Mouse (Mus musculus): ENCODE data around the gene Med27. TPM values are rescaled to one million over a fixed set of nuclear protein-coding genes. Genes with fewer than 3 reads are reported as not detected.

The Med27 gene
- total RNA-seq, 2 experiments from 2014 or later, result 26.5 to 28.2 TPM

DNA sequence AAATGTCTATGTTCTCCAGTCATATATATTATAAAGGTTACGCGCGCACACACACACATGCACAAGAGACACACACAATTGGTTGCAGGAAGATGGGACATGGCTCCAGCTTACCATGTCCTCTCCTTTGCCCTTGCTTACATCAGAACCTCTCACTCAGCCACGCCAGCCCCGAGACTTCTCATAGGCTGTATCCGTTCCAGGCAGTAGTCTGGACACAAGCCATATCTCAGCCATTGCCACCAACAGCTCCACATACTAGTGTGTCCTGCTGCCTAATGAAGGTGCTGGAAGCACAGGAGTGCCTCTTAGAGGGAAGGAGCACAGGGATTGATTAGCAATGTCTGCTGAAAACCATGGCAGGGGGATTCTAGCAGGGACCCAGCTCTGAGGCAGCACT lies 211.9 kb downstream of the Med27 start:
- no peak for DNase-seq (ENCODE audit: low spot score in 2 of 2)

DNA sequence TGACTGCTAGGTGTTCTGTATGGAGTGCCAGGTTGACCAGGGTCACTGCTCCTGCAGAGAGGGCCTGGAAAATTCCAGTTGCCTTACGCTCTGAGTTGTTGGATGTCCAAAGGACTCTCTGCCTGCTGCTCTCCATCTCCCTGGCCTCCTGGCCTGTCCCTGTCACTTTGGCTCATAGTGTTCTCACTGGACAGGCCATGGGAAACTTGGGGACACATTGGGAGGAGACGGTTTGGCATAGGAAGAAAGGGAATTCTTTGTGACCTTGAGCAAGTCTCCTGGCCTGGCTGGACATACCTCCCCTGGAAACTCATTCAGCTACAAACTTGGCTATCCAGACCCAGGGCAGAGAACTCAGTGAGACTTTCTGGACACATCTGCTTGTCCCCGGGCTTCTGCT lies 213.3 kb downstream of the Med27 start:
- DNase-seq (ENCODE audit: low spot score in 2 of 2), result peak in 1 of 2 experiments; percentile 10

DNA sequence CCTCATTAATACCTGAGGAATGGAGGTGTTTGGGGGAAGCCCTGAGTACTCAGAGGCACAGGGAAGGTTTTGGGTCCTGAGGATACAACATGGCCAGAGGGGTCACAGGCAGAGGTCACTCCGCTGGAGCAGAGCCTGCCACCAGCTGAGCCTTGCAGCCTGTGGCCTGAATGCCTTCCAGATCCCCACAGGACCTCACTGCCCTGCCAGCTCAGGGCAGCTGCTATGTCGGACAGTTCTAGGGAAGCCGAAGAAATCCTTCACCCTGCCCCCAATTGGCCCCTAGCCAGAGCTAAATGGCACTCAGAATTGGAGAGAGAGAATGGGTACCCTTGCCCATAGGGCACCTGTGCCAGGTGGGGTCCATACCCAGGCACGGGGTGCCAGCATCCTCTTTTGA lies 214.8 kb downstream of the Med27 start:
- DNase-seq (ENCODE audit: low spot score in 2 of 2), result no peak

DNA sequence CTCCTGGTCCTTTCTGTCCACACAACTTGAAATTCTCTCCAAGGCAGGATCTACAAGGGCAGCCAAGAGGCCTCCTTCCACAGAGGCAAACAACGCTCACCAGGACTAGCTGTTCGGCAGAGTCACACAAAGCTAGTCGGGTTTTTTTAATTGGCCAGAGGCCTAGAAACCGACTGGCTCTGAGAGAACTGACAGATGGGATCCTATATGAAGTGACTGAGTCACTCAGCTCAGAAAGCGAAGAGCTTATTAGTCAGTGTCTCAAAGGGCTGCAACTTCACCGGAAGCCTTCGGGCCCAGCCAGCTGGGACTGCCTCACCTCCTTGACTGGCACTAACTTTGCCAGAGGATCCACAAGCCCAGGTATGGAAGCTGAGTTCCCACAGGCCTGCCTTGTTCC lies 217.4 kb downstream of the Med27 start:
- DNase-seq (ENCODE audit: low spot score in 2 of 2), result no peak

DNA sequence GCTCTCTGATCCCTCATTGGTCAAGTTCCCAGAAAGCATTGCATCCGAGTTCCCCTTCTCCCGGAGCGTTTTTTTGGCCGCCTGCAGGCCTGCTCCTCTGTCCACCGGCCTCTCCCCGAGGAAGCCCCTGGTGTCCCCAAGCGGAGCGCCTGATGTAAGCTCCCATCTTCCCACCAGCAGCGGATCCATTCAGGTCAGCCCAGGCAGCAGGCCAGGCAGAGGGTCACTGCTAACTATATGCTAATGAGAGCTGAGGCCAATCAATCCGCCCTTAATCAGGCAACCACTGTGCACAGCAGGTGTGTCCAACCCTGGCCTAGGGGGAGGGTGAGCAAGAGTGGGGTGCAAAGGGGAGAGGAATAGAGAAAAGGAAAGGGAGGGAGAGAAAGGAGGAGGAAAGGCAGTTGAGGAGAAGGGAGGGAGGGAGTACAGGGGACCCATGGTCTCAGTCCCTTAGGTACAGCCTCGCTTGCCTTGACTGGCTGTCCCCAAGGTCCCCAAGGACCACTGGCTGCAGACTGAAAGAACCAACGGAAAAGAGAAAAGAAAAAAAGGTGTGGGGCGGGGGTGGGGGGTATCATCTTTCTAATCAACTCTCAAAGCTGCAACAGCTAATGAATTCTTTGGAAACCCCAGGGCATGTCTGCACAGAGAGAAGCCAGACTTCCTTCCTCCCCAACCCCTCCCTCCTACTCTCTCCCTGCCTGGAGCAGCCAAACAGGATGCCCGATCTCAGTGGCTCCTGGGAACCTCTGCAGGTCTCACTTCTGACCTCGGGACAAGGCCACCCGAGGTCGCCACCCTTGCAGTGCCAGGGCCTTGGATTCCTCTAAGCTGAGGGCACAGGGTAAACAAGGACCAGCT lies 219.2 kb downstream of the Med27 start:
- no peak for DNase-seq (ENCODE audit: low spot score in 2 of 2)

DNA sequence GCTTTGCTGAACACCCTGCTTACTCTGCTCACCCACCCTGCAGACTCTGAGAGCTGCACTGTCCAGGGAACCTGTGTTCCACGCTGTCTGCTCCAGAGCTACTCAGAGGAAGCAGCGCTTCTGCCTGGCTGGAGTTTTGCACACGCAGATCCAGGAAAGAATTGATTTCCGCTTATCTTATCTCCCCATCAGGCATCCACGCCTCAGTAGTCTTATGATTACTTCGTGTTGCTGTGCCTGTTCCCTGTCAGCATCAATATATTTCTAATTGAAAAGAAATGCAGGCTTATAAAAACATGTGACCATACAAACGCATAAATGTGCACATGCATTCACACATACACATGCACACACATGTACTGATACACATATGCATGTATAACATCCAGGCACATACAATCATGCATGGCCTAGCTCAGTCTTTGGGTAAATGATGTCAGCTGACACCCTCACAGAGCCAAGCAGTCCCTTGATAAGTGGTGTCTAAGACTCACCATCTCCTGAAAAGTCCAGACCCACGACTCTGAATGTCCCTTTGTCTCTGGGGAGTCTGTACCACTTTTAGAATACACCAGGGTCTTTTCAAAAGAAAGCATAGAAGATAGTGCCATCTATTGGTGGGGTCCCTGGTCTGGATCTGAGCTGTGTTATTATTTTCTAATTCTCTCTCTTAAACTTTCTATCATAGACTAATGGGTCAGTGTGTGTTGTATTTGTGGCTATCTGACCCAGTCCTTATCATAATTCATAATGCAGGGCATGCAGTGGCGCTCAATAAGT lies 225.5 kb downstream of the Med27 start:
- no peak for DNase-seq (ENCODE audit: low spot score in 2 of 2)

DNA sequence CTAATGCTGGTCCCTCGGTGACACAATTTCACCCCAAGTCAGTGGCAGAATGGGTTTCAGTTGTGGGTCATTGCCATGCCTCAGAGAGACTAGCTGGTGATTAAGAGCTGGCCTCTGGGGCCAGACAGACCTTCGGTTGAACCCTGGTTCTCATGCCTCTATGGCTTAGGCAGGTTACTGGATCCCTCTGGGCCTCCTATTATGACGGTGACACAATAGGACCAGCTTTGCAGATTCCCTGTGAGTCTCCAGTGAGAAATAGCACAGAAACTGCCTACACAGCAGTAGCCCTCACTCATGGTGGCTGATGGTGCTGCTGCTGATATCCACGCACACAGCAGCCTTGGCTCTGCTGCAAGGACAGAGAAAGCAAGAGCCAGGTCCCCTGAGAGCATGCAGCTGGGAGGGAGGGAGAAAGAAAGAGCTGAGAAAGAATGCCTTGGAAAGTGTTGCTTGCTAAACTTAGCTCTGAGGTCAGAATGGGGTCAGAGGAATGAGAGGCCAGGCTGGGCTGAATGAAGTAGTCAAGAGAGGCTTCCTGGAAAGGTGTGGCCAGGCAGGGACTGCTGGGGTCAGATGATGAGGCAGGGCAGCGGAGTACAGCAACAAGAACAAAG lies 226.3 kb downstream of the Med27 start:
- no peak for DNase-seq (ENCODE audit: low spot score in 2 of 2)

DNA sequence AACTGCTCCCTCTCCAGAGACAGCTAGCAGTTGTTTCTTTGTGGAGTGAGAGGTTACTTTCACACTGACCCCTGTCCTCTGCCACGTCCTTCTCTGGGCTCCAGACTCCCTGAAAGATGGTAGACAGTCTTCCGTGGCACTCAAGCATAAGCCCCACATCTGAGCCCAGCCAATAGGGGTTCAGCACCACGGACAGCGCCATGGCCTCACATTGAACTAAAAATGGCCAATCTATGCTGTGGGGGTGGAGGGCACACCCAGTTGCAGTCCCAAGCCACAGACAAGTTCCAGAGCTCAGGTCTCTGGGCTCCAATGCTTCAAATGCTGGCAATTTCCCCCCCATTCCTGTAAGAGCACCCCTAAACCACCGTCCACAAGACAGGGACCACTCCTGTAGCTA lies 227.0 kb downstream of the Med27 start:
- DNase-seq (ENCODE audit: low spot score in 2 of 2), result peak; percentile 44 to 60

DNA sequence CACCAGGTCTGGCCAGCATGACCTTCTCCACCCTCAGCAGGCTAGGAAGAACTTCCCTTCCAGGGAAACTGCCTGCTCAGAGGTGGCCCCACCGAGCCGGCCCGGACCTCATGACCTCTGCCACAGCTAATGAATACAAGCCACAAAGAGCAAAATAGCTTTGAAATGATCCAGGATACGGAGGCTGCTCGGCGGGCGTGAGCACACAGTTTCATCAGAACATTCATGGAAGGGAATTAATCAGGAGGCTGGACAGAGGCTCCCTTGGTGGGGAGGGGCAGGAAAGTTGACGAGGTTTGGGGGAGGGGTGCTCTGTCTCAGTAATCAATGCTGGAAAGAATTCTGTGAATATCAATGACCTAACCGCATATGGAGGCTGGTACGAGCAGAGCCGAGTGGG lies 227.6 kb downstream of the Med27 start:
- DNase-seq (ENCODE audit: low spot score in 2 of 2), result no peak

Small RNAs within 50 kb of the gene (microRNA-seq; reads per million reads assigned to microRNA genes)
- 0 reads per million in 2 experiments for gene Mir133c (ENCODE audit: borderline number of aligned reads in 2 of 2)

Other genes with a start within 250 kb of the Med27 start
- gene Setx, start 222.6 kb upstream of the Med27 start, total RNA-seq (2021), result 10 to 100 TPM; 21.9 to 29.2 TPM
- gene Ntng2, start 93.8 kb upstream of the Med27 start, total RNA-seq (2021), result 10 to 100 TPM; 35.6 to 63.7 TPM

All from adrenal gland, adult 18-20 months (tissue).